Mouse (Mus musculus): ENCODE measurements around the gene Pcgf2. TPM values are rescaled to one million over a fixed set of nuclear protein-coding genes. Genes with fewer than 3 reads are reported as not detected.
"Not testable (repeated sequence)": the region's sequence is repeated elsewhere in the genome, so short reads cannot be mapped to it uniquely, and the experiment has no call there.

Pcgf2 gene
- polyA plus RNA-seq, 1 experiment from 2014 or later: 18.6 TPM

- no peak for DNase-seq (ENCODE audit: low spot score)
- no peaks in the 10 kb centered on the region for H3K27me3 ChIP-seq (ENCODE audit: low read depth, poor library complexity, severe bottlenecking)
- no peak overlapping the region for H3K27ac ChIP-seq (replicated peaks)
- no peaks in the 10 kb centered on the region; the same call in 1 of the 2 replicates for H3K9me3 ChIP-seq (replicated peaks)
- no peaks in the 10 kb centered on the region for H3K36me3 ChIP-seq
- peaks cover 5% of the 10 kb centered on the region; the same call in 1 of the 2 replicates for H3K4me1 ChIP-seq
- H3K4me3 ChIP-seq: no peak overlapping the region
- WGBS: 67% methylated on average over 5 of the region's 5 CpGs
Observed at GRCm38 (mm10) chr11:97650341-97650740, 50.0 kb downstream of the Pcgf2 start.

DNA sequence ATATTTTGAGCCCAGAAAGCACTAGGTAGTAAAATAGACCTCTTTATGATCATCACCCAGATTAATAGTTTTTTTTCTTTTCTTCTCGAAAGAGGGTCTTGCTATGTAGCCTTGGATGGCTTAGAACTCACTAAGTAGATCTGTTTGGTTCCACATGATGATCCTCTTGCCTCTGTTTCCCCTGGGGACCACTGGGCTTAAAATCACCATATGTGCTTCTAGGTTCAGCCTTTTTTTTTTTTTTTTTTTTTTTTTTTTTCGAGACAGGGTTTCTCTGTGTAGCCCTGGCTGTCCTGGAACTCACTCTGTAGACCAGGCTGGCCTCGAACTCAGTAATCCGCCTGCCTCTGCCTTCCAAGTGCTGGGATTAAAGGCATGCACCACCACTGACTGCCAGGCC lies 51.8 kb downstream of the Pcgf2 start:
- H3K27ac ChIP-seq (replicated peaks); DNase-seq (ENCODE audit: low spot score); H3K4me1 ChIP-seq; H3K4me3 ChIP-seq; H3K27me3 ChIP-seq (ENCODE audit: low read depth, poor library complexity, severe bottlenecking); H3K36me3 ChIP-seq; H3K9me3 ChIP-seq (replicated peaks): not testable (repeated sequence)
- WGBS: 81% methylated on average over 3 of the region's 4 CpGs

- Histone ChIP-seq H3K36me3 (no peaks in the 10 kb centered on the region), H3K27me3 (ENCODE audit: low read depth, poor library complexity, severe bottlenecking) (no peaks in the 10 kb centered on the region), H3K27ac (replicated peaks) (no peak overlapping the region), H3K9me3 (replicated peaks) (no peaks in the 10 kb centered on the region), H3K4me1 (no peaks in the 10 kb centered on the region), H3K4me3 (no peak overlapping the region; the same call in 1 of the 2 replicates)
- DNase-seq (ENCODE audit: low spot score): peak; percentile 75
- 5% methylated on average over 6 of the region's 6 CpGs for WGBS
Observed at GRCm38 (mm10) chr11:97644834-97645233, 55.5 kb downstream of the Pcgf2 start.

DNA sequence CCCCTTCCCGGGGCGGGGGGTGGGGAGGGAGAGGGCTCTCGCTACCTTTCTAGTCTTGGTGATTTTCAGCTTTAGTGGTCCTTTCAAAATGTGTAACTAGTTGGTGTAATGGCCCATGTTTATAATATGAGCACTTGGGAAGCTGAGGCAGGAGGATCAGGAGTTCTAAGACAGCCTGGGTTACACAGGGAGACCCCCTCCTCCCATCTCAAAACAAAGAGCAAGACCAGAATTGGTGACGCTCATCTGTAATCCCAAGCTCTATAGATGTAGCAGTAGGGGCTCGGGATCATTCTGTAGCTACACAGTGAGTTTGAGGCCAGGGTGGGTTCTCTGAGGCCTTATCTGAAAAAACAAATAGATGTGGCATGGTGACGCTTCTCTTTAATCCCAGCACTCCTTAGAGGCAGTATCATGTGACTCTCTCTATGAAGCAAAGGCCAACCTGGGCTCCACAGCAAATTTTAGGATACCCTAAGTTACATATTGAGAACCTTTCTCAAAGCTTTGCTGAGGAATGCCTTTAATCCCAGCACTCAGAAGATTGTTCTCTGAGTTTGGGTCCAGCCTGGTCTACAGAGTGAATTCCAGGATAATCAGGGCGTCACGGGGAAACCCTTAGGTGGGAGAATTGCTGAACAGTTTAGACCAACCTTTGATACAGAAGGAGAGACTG lies 56.8 kb downstream of the Pcgf2 start:
- 79% methylated on average over 8 of the region's 8 CpGs for WGBS
- H3K4me3 ChIP-seq: no peak overlapping the region
- H3K4me1 ChIP-seq: no peaks in the 10 kb centered on the region
- H3K36me3 ChIP-seq: no peaks in the 10 kb centered on the region
- no peak overlapping the region for H3K27ac ChIP-seq (replicated peaks)
- no peak for DNase-seq (ENCODE audit: low spot score)
- H3K9me3 ChIP-seq (replicated peaks): no peaks in the 10 kb centered on the region
- H3K27me3 ChIP-seq (ENCODE audit: low read depth, poor library complexity, severe bottlenecking): no peaks in the 10 kb centered on the region

DNA sequence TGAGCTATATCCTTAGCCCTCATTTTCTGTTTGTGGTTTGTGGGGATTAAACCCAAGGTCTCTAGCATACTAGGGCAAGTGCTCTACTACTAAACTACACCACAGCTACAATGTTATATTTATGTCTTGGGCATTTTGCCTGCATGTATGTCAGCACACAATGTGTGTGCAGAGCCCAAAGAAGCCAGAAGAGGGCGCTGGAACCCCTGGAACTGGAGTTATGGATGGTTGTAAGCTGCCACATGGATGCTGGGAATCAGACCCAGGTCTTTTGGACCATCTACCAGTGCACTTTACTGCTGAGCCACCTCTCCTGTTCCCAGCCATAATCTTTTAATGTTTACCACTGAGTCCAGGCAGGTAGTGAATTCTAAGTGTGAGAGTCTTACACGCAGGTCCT lies 57.6 kb downstream of the Pcgf2 start:
- WGBS: 49% methylated on average over 2 of the region's 2 CpGs
- no peak for DNase-seq (ENCODE audit: low spot score)
- H3K4me3 ChIP-seq: no peak overlapping the region
- no peaks in the 10 kb centered on the region for H3K9me3 ChIP-seq (replicated peaks)
- no peaks in the 10 kb centered on the region for H3K27me3 ChIP-seq (ENCODE audit: low read depth, poor library complexity, severe bottlenecking)
- no peaks in the 10 kb centered on the region for H3K36me3 ChIP-seq
- H3K4me1 ChIP-seq: no peaks in the 10 kb centered on the region
- H3K27ac ChIP-seq (replicated peaks): no peak overlapping the region

DNA sequence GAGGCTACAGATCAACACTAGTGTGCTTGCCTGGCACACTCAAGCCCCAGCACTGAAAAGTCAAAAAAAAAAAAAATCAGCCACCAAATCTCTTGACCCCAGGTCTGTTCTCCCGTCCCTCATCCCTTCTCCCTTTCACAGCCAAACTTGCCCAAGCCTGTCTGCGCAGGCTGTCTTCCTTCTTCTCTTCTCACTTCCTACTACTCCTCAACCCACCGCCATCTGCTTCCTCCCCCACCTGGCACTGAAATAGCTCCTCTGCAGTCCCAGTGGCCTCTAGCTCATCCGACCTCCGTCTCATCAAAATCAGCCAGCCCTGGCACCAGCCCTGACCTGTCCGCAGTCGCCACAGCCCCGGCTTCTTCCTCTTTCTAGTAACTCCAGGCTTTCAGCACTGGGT lies 58.6 kb downstream of the Pcgf2 start:
- no peak for DNase-seq (ENCODE audit: low spot score)
- 67% methylated on average over 8 of the region's 8 CpGs for WGBS
- no peaks in the 10 kb centered on the region for H3K36me3 ChIP-seq
- H3K27me3 ChIP-seq (ENCODE audit: low read depth, poor library complexity, severe bottlenecking): no peaks in the 10 kb centered on the region
- H3K4me1 ChIP-seq: no peaks in the 10 kb centered on the region
- no peak overlapping the region for H3K4me3 ChIP-seq
- no peak overlapping the region for H3K27ac ChIP-seq (replicated peaks)
- no peaks in the 10 kb centered on the region for H3K9me3 ChIP-seq (replicated peaks)

Small RNAs within 50 kb of the gene (microRNA-seq; reads per million reads assigned to microRNA genes)
- gene Gm24158: not detected
- not detected for gene Mir6927
- gene Mir8102: not detected

Other genes with a start within 250 kb of the Pcgf2 start
- 0.25 and 0.28 TPM in 2 replicates for gene 4933428G20Rik, start 200.2 kb downstream of the Pcgf2 start, polyA plus RNA-seq (2016; fragmentation: Nextera tagmentation; extraction: Ambion mirVana)
- gene Srcin1, start 124.3 kb downstream of the Pcgf2 start, polyA plus RNA-seq (2016; fragmentation: Nextera tagmentation; extraction: Ambion mirVana): 0.89 and 1.6 TPM in 2 replicates
- 10.4 and 13.3 TPM in 2 replicates for gene Epop, start 70.8 kb downstream of the Pcgf2 start, polyA plus RNA-seq (2016; fragmentation: Nextera tagmentation; extraction: Ambion mirVana)
- gene Mllt6, start 37.1 kb downstream of the Pcgf2 start, polyA plus RNA-seq (2016; fragmentation: Nextera tagmentation; extraction: Ambion mirVana): 2.1 and 2.6 TPM in 2 replicates
- gene Cisd3, start 14.7 kb downstream of the Pcgf2 start, polyA plus RNA-seq (2016; fragmentation: Nextera tagmentation; extraction: Ambion mirVana): 20.5 and 21.7 TPM in 2 replicates
- gene Psmb3, start 2.9 kb upstream of the Pcgf2 start, polyA plus RNA-seq (2016; fragmentation: Nextera tagmentation; extraction: Ambion mirVana): 606 and 631 TPM in 2 replicates
- gene Pip4k2b, start 44.2 kb upstream of the Pcgf2 start, polyA plus RNA-seq (2016; fragmentation: Nextera tagmentation; extraction: Ambion mirVana): 1.4 and 1.5 TPM in 2 replicates
- gene Cwc25, start 66.1 kb upstream of the Pcgf2 start, polyA plus RNA-seq (2016; fragmentation: Nextera tagmentation; extraction: Ambion mirVana): 20.5 and 21.8 TPM in 2 replicates
- gene 1700001P01Rik, start 75.4 kb upstream of the Pcgf2 start, polyA plus RNA-seq (2016; fragmentation: Nextera tagmentation; extraction: Ambion mirVana): 0.20 and 0.46 TPM in 2 replicates
- gene Rpl23, start 81.9 kb upstream of the Pcgf2 start, polyA plus RNA-seq (2016; fragmentation: Nextera tagmentation; extraction: Ambion mirVana): 378 and 451 TPM in 2 replicates
- 75.1 and 88.8 TPM in 2 replicates for gene Lasp1, start 98.5 kb upstream of the Pcgf2 start, polyA plus RNA-seq (2016; fragmentation: Nextera tagmentation; extraction: Ambion mirVana)
- gene B230217C12Rik, start 140.3 kb upstream of the Pcgf2 start, polyA plus RNA-seq (2016; fragmentation: Nextera tagmentation; extraction: Ambion mirVana): 12.6 and 14.3 TPM in 2 replicates
- 0.38 and 0.40 TPM in 2 replicates for gene Fbxo47, start 183.7 kb upstream of the Pcgf2 start, polyA plus RNA-seq (2016; fragmentation: Nextera tagmentation; extraction: Ambion mirVana)